Comparison of ENCODE assay signal across 1 mouse cellular context in the genomic region with DNA sequence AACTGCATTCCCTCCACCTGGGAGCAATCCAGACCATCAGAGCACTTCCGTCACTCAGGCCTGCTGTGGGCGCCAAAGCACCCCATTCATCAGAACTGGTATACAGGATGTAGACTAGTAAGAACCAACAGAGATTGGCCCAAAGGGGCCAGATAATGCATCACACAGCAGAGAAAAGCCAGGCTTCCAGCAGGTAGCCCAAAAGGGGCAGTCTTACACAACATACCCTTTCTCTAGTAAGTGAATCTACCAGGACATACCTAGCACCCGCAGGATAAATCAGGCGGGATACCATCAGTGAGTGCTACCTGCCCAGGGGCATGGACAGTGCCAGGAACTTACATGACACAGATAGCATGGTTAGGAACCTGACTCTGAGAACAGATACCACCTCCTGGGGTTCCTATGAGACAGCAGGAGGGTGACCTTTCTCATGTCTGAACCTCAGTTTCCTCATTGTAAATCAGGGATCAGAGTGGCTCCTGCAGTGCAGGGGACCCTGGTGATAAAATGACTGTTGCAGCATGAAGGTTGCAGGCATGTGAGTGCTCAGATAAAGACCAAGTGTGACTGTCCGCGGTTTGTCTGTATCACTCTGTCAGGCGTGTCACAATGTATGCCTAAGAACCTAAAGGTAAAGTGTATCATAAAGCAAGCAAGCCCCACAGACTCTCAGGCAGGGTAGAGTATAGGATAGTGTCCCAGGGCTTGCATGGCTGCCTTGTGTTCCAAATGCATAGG.
TF ChIP-seq lines count a peak whose summit lies in the region.

No protein-coding gene starts in this region.

TF ChIP-seq in MEL, 35 proteins besides CTCF, POLR2A, EP300 and RAD21:
- TF ChIP-seq RCOR1 (IDR thresholded peaks at IDR 0.05; ENCODE audit: low read depth, low read length) (peak; percentile 60; the same call in 1 of the 2 replicates), POLR2AphosphoS5 (IDR thresholded peaks at IDR 0.05; ENCODE audit: borderline replicate concordance, low read depth, low read length) (no peak), E2F4 (IDR thresholded peaks at IDR 0.05; ENCODE audit: borderline replicate concordance, low read depth, low read length) (no peak), CHD1 (IDR thresholded peaks at IDR 0.05; ENCODE audit: low read depth, low read length) (no peak), MXI1 (IDR thresholded peaks at IDR 0.05; ENCODE audit: low read depth, low read length) (peak; percentile 46; the same call in 1 of the 2 replicates), TAL1 (IDR thresholded peaks at IDR 0.05; ENCODE audit: low read length) (peak; percentile 54), MAX (IDR thresholded peaks at IDR 0.05; ENCODE audit: low read length) (no peak), ETS1 (IDR thresholded peaks at IDR 0.05; ENCODE audit: low read depth, low read length) (peak; percentile 55; the same call in 1 of the 2 replicates), SIN3A (IDR thresholded peaks at IDR 0.05; ENCODE audit: low read length) (peak; percentile 41; the same call in 1 of the 2 replicates), ZC3H11A (IDR thresholded peaks at IDR 0.05; ENCODE audit: low read depth, low read length) (no peak), ELF1 (IDR thresholded peaks at IDR 0.05; ENCODE audit: low read depth, low read length) (no peak), BHLHE40 (IDR thresholded peaks at IDR 0.05; ENCODE audit: borderline replicate concordance, low read depth, low read length) (peak; percentile 77), MAFK (IDR thresholded peaks at IDR 0.05; ENCODE audit: borderline replicate concordance, low read depth, low read length) (no peak), NRF1 (IDR thresholded peaks at IDR 0.05; ENCODE audit: insufficient read depth, low read depth, low read length, poor library complexity, severe bottlenecking) (no peak), GATA1 (IDR thresholded peaks at IDR 0.05; ENCODE audit: low read depth, low read length) (peak; percentile 56; the same call in 1 of the 2 replicates), CHD2 (IDR thresholded peaks at IDR 0.05; ENCODE audit: low read length) (no peak), UBTF (IDR thresholded peaks at IDR 0.05; ENCODE audit: borderline replicate concordance, insufficient read depth, low read depth, low read length) (no peak), HCFC1 (IDR thresholded peaks at IDR 0.05; ENCODE audit: low read depth, low read length) (no peak), MYC (IDR thresholded peaks at IDR 0.05; ENCODE audit: low read depth, low read length) (0 out of 2 replicates have a peak, but pooled peaks have one; percentile 27), TCF12 (IDR thresholded peaks at IDR 0.05; ENCODE audit: low read depth, low read length) (peak; percentile 65)
TF ChIP-seq in MEL: peak in this region for 9.
